Mouse (Mus musculus) CH12.LX (cell line): Measurements from ENCODE around the gene Grin2a. TPM values are rescaled to one million over a fixed set of nuclear protein-coding genes. Genes with fewer than 3 reads are reported as not detected.

ENCODE experiments used
- DNase-seq: peaks from one replicate; pipeline ENCODE4 v3.0.0-alpha.2; 2013; ENCODE audit errors: extremely low read depth
- H3K27ac ChIP-seq: 2 replicates; pipeline ENCODE4 v1.5.1; 2012; ENCODE audit warnings: low read depth, mild to moderate bottlenecking, control low read depth, moderate library complexity; ENCODE audit not compliant: insufficient read depth
- H3K27me3 ChIP-seq: replicated peaks from 2 replicates; pipeline ENCODE3; 2012; ENCODE audit warnings: inconsistent platforms
- H3K36me3 ChIP-seq, 2 experiments: replicated peaks in 1 of 2; 2 replicates each; pipeline versions ENCODE3 to v1.6.1; 2012; ENCODE audit warnings: inconsistent platforms in 1 of 2, low read length in 1 of 2, mild to moderate bottlenecking in 1 of 2, mixed read lengths in 1 of 2, moderate library complexity in 1 of 2; ENCODE audit not compliant: control insufficient read depth in 1 of 2, insufficient read depth in 1 of 2
- H3K4me1 ChIP-seq, 2 experiments: 2 replicates each; pipeline ENCODE4 v1.6.1; 2012; ENCODE audit warnings: inconsistent platforms in 1 of 2, moderate library complexity in 1 of 2; ENCODE audit not compliant: insufficient read depth in 2 of 2, control insufficient read depth in 1 of 2
- H3K4me2 ChIP-seq: 2 replicates; pipeline ENCODE4 v1.6.1; 2012; ENCODE audit warnings: low read depth, mild to moderate bottlenecking, control low read depth; ENCODE audit not compliant: poor library complexity, insufficient read depth, severe bottlenecking
- H3K4me3 ChIP-seq, 3 experiments: fragments of 150-350 bp in 1 of 3; sonication (generic) in 1 of 3; replicated peaks in 1 of 3; 2 replicates each; pipeline versions ENCODE3 to v1.5.1; 2011 to 2012; ENCODE audit warnings: low read depth in 2 of 3, low read length in 2 of 3, mild to moderate bottlenecking in 2 of 3, moderate library complexity in 2 of 3, control low read depth in 1 of 3, improper control_type of control experiment in 1 of 3, inconsistent platforms in 1 of 3, mixed read lengths in 1 of 3; ENCODE audit not compliant: poor library complexity in 1 of 3
- H3K79me2 ChIP-seq: replicated peaks from 2 replicates; pipeline ENCODE4 v1.6.1; 2012; ENCODE audit warnings: mild to moderate bottlenecking, moderate library complexity; ENCODE audit not compliant: control insufficient read depth, poor library complexity, insufficient read depth, severe bottlenecking; ENCODE audit errors: extremely low read depth
- H3K9ac ChIP-seq: 2 replicates; pipeline ENCODE4 v1.6.1; 2012; ENCODE audit warnings: low read depth, mild to moderate bottlenecking, control low read depth, moderate library complexity; ENCODE audit not compliant: insufficient read depth
- H3K9me3 ChIP-seq: replicated peaks from 2 replicates; pipeline ENCODE3; 2012; ENCODE audit warnings: low read length, inconsistent platforms, mixed read lengths
- CHD1 ChIP-seq: IDR thresholded peaks from 2 replicates; pipeline ENCODE4 v1.6.1; 2012; ENCODE audit warnings: low read depth, low read length, improper control_type of control experiment, inconsistent platforms
- CTCF ChIP-seq, 2 experiments: IDR thresholded peaks in 1 of 2; conservative IDR thresholded peaks in 1 of 2; 2 replicates each; pipeline ENCODE4 v1.5.1; 2011 to 2012; ENCODE audit warnings: low read depth in 2 of 2, low read length in 2 of 2, improper control_type of control experiment in 1 of 2, inconsistent platforms in 1 of 2, mild to moderate bottlenecking in 1 of 2, moderate library complexity in 1 of 2
- ELF1 ChIP-seq: IDR thresholded peaks from 2 replicates; pipeline ENCODE4 v1.6.1; 2014; ENCODE audit warnings: low read depth, mild to moderate bottlenecking, inconsistent platforms, low read length, improper control_type of control experiment
- GABPA ChIP-seq: IDR thresholded peaks from 2 replicates; pipeline ENCODE4 v1.6.1; 2012; ENCODE audit warnings: low read depth, low read length, improper control_type of control experiment, inconsistent platforms; ENCODE audit not compliant: insufficient replicate concordance
- JUN ChIP-seq: IDR thresholded peaks from 2 replicates; pipeline ENCODE4 v1.6.1; 2011; ENCODE audit warnings: low read depth, mild to moderate bottlenecking, low read length, improper control_type of control experiment, moderate library complexity; ENCODE audit not compliant: insufficient read depth
- JUND ChIP-seq: conservative IDR thresholded peaks from 2 replicates; pipeline ENCODE4 v1.6.1; 2011; ENCODE audit warnings: low read depth, low read length, improper control_type of control experiment
- KAT2A ChIP-seq: IDR thresholded peaks from 2 replicates; pipeline ENCODE4 v1.6.1; 2012; ENCODE audit warnings: low read length, improper control_type of control experiment, inconsistent platforms; ENCODE audit not compliant: insufficient replicate concordance
- MAFK ChIP-seq: IDR thresholded peaks from 2 replicates; pipeline ENCODE4 v1.6.1; 2011; ENCODE audit warnings: low read length, improper control_type of control experiment; ENCODE audit not compliant: insufficient replicate concordance
- MAZ ChIP-seq: IDR thresholded peaks from 2 replicates; pipeline ENCODE4 v1.6.1; 2012; ENCODE audit warnings: low read depth, mild to moderate bottlenecking, inconsistent platforms, low read length, improper control_type of control experiment, moderate library complexity
- MXI1 ChIP-seq: IDR thresholded peaks from 2 replicates; pipeline ENCODE4 v1.6.1; 2011; ENCODE audit warnings: mild to moderate bottlenecking, low read depth, low read length, improper control_type of control experiment
- NELFE ChIP-seq: IDR thresholded peaks from 2 replicates; pipeline ENCODE4 v1.6.1; 2011; ENCODE audit warnings: low read depth, low read length, improper control_type of control experiment
- NRF1 ChIP-seq: IDR thresholded peaks from 2 replicates; pipeline ENCODE4 v1.6.1; 2014; ENCODE audit warnings: low read depth, mild to moderate bottlenecking, inconsistent platforms, low read length, improper control_type of control experiment, moderate library complexity
- POLR2A ChIP-seq: IDR thresholded peaks from 2 replicates; pipeline ENCODE4 v1.6.1; 2011; ENCODE audit warnings: low read depth, mild to moderate bottlenecking, improper control_type of control experiment, low read length
- RAD21 ChIP-seq: IDR thresholded peaks from 2 replicates; pipeline ENCODE4 v1.6.1; 2011; ENCODE audit warnings: low read depth, mild to moderate bottlenecking, low read length, improper control_type of control experiment, moderate library complexity
- RCOR1 ChIP-seq: conservative IDR thresholded peaks from 2 replicates; pipeline ENCODE4 v1.6.1; 2012; ENCODE audit warnings: low read depth, mild to moderate bottlenecking, inconsistent platforms, low read length, improper control_type of control experiment
- SIN3A ChIP-seq: IDR thresholded peaks from 2 replicates; pipeline ENCODE4 v1.6.1; 2012; ENCODE audit warnings: low read length, improper control_type of control experiment, inconsistent platforms
- TCF12 ChIP-seq: IDR thresholded peaks from 2 replicates; pipeline ENCODE4 v1.6.1; 2014; ENCODE audit warnings: low read depth, mild to moderate bottlenecking, inconsistent platforms, low read length, improper control_type of control experiment
- USF1 ChIP-seq: IDR thresholded peaks from 2 replicates; pipeline ENCODE4 v1.6.1; 2014; ENCODE audit warnings: low read depth, mild to moderate bottlenecking, inconsistent platforms, low read length, improper control_type of control experiment
- ZC3H11A ChIP-seq: IDR thresholded peaks from 2 replicates; pipeline ENCODE4 v1.6.1; 2012; ENCODE audit warnings: low read depth, mild to moderate bottlenecking, inconsistent platforms, low read length, improper control_type of control experiment
- ZMIZ1 ChIP-seq: IDR thresholded peaks from 2 replicates; pipeline ENCODE4 v1.6.1; 2012; ENCODE audit warnings: low read depth, mild to moderate bottlenecking, inconsistent platforms, low read length, improper control_type of control experiment
- ZNF384 ChIP-seq: IDR thresholded peaks from 2 replicates; pipeline ENCODE4 v1.6.1; 2012; ENCODE audit warnings: low read depth, low read length, improper control_type of control experiment, inconsistent platforms
- dilution Hi-C: fragments of 300-500 bp; cut with MboI; formaldehyde crosslinking; loops from 2 replicates; pipeline ENCODE4 v1.14.3; 2020; ENCODE audit warnings: low sequenced_read_pairs; ENCODE audit not compliant: extremely low pct_unique_long_range_greater_than_20kb, extremely low pct_ligation_motif_present
- in situ Hi-C: fragments of 300-500 bp; cut with MboI; formaldehyde crosslinking; loops from 3 replicates; pipeline ENCODE4 v1.14.3; 2019; ENCODE audit warnings: low sequenced_read_pairs, low pct_ligation_motif_present, low pct_unique_long_range_greater_than_20kb, mixed read lengths
- polyA plus RNA-seq: library from polyadenylated mRNA; unstranded; fragments of >175 nt; gene quantifications from 2 replicates; pipeline ENCODE4 v1.2.1, GENCODE M21; 2012; ENCODE audit warnings: low read depth; ENCODE audit not compliant: insufficient read length
- total RNA-seq, 2 experiments: library from RNA; depleted of rRNA; stranded (reverse); fragments of 300-350 nt in 1 of 2; fragments of >200 nt in 1 of 2; gene quantifications; 2 replicates each; pipeline ENCODE4 v1.2.3; 2012 to 2014

Gene Grin2a
- total and polyA plus RNA-seq, 3 experiments, result not detected

DNA sequence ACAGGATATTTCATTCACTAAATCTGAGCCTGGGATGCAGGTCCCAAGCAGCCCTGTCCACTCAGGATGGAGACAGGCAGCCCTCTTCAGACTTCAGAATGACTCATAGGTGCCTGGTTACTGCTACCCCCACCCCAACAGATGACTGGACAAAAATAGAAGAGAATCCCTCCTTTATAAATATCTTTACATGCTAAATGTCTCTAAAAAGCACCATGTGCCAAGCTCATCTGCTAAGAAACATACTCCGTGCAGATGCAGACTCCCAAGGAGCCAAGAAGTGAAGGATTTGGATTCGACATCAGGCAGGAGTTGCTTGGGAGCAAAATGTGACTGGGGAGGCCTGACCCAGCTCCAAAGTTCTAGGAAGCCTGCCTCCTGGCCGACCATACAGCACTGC is 46.1 kb downstream of the Grin2a start:
- Histone ChIP-seq H3K27ac (no peak overlapping the region), H3K9me3 (no peaks in the 10 kb centered on the region), H3K27me3 (peaks cover 11% of the 10 kb centered on the region), H3K4me1 (no peaks in the 10 kb centered on the region), H3K9ac (no peak overlapping the region), H3K4me3 (no peak overlapping the region), H3K36me3 (no peaks in the 10 kb centered on the region), H3K79me2 (no peaks in the 10 kb centered on the region), H3K4me2 (no peak overlapping the region)
- dilution Hi-C loops, result no loop called here
- TF ChIP-seq MAZ (no peak), JUND (no peak), NELFE (no peak), KAT2A (no peak), RCOR1 (no peak), NRF1 (no peak), MXI1 (no peak), USF1 (no peak), GABPA (no peak), RAD21 (no peak), MAFK (no peak), ZMIZ1 (no peak)
- in situ Hi-C loops, result no loop called here
- no peak for DNase-seq

DNA sequence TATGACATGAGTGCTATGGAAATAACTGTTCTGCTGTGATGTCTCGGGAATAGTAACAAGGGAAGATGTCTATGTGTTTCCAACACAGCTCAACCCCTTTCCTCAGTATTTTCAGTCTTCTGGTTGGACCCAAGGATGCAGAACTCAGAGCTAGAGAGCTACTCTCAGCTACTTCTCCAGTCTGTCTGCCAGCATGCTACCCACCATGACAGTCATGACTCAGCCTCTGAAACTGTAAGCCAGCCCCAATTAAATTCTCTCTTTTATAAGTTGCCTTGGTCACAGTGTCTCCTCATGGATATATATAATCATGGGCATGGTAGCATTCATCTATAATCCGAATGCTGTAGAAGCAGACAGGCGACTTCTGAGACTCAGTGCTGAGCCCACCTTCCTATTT is 47.9 kb downstream of the Grin2a start:
- dilution Hi-C loops, result no loop called here
- no peak overlapping the region for H3K27ac ChIP-seq

More for the DNA sequence above, 47.9 kb downstream of the Grin2a start:
- in situ Hi-C loops, result no loop called here
- TF ChIP-seq POLR2A (no peak), SIN3A (no peak), CTCF (conservative IDR thresholded peaks at IDR 0.05 in 1 of 2, IDR thresholded peaks at IDR 0.05 in 1 of 2; ENCODE audit: low read depth in 2 of 2, low read length in 2 of 2) (no peak), ZC3H11A (no peak), ZNF384 (no peak), CHD1 (no peak), RCOR1 (no peak), ELF1 (no peak), TCF12 (no peak), JUN (no peak), JUND (no peak)
- no peaks in the 10 kb centered on the region for H3K9me3 ChIP-seq
- H3K4me1 ChIP-seq, result no peaks in the 10 kb centered on the region
- H3K4me3 ChIP-seq, result no peak overlapping the region
- H3K36me3 ChIP-seq, result no peaks in the 10 kb centered on the region
- H3K79me2 ChIP-seq, result no peaks in the 10 kb centered on the region
- H3K9ac ChIP-seq, result no peak overlapping the region
- DNase-seq, result no peak
- H3K4me2 ChIP-seq, result no peak overlapping the region
- peaks cover 8% of the 10 kb centered on the region for H3K27me3 ChIP-seq
